Mouse (Mus musculus) thymus, adult 2 months (tissue): Measurements from ENCODE around the gene Ppp1r15a. TPM values are rescaled to one million over a fixed set of nuclear protein-coding genes. Genes with fewer than 3 reads are reported as not detected.
"Not testable (repeated sequence)": the region's sequence is repeated elsewhere in the genome, so short reads cannot be mapped to it uniquely, and the experiment has no call there.

Experiments used
- DNase-seq: peaks from one replicate; pipeline ENCODE4 v3.0.0; 2021
- H3K27ac ChIP-seq: fragments of 200-500 bp; 2 replicates; pipeline ENCODE4 v1.5.1; 2012; ENCODE audit warnings: low read length, control low read depth; ENCODE audit not compliant: control insufficient read depth, insufficient read depth
- H3K27me3 ChIP-seq: fragments of 200-500 bp; 2 replicates; pipeline ENCODE4 v1.6.1; 2012; ENCODE audit warnings: mild to moderate bottlenecking, low read length, moderate library complexity, mixed read lengths; ENCODE audit not compliant: control insufficient read depth, insufficient read depth
- H3K36me3 ChIP-seq: fragments of 200-500 bp; 2 replicates; pipeline ENCODE4 v1.6.1; 2012; ENCODE audit warnings: mild to moderate bottlenecking, low read length, moderate library complexity; ENCODE audit not compliant: control insufficient read depth, insufficient read depth
- H3K4me1 ChIP-seq: fragments of 200-500 bp; replicated peaks from 2 replicates; pipeline ENCODE4 v1.6.1; 2012; ENCODE audit warnings: low read length; ENCODE audit not compliant: control insufficient read depth, insufficient read depth
- H3K4me3 ChIP-seq: fragments of 200-500 bp; 2 replicates; pipeline ENCODE4 v1.5.1; 2012; ENCODE audit warnings: mild to moderate bottlenecking, low read length, control low read depth, moderate library complexity; ENCODE audit not compliant: control insufficient read depth, insufficient read depth
- CTCF ChIP-seq: fragments of 200-500 bp; IDR thresholded peaks from 2 replicates; pipeline ENCODE4 v1.5.1; 2012; ENCODE audit warnings: mild to moderate bottlenecking, control low read depth, low read length, moderate library complexity, borderline replicate concordance; ENCODE audit not compliant: control insufficient read depth, poor library complexity, insufficient read depth; ENCODE audit errors: extremely low read depth
- POLR2A ChIP-seq: fragments of 200-500 bp; IDR thresholded peaks from 2 replicates; pipeline ENCODE4 v1.6.1; 2012; ENCODE audit warnings: mild to moderate bottlenecking, low read length, control low read depth, moderate library complexity; ENCODE audit not compliant: control insufficient read depth, poor library complexity, insufficient read depth; ENCODE audit errors: extremely low read depth
- WGBS: fragments of 180-500 bp; shearing (Covaris S2); methylation state at CpG from one replicate; pipeline ENCODE4 v1.1.7; 2018; 5-methylcytosine and 5-hydroxymethylcytosine counted together
- polyA plus RNA-seq: library from polyadenylated mRNA; depleted of rRNA; stranded (reverse); fragments of >200 nt; gene quantifications from 2 replicates; pipeline ENCODE4 v1.2.3, GENCODE M21; 2012

Ppp1r15a gene
- polyA plus RNA-seq, 1 experiment = 27.6 TPM

GRCm38 (mm10) chr7:45539095-45539494 is 13.0 kb upstream of the Ppp1r15a start:
- Histone ChIP-seq H3K4me3 (no peak overlapping the region), H3K27ac (no peak overlapping the region), H3K36me3 (no peaks in the 10 kb centered on the region), H3K27me3 (no peaks in the 10 kb centered on the region), H3K4me1 (peaks cover 11% of the 10 kb centered on the region)
- no peak for TF ChIP-seq POLR2A
- TF ChIP-seq CTCF = no peak
- 98% methylated on average over 3 of the region's 3 CpGs for WGBS
- no peak for DNase-seq

- peak overlapping the region; percentile 39 for H3K4me3 ChIP-seq
- H3K27me3 ChIP-seq = no peaks in the 10 kb centered on the region
- 19% methylated on average over 29 of the region's 29 CpGs for WGBS
- DNase-seq = no peak
- no peak overlapping the region for H3K27ac ChIP-seq
- H3K36me3 ChIP-seq = no peaks in the 10 kb centered on the region
- TF ChIP-seq POLR2A (no peak), CTCF (no peak)
- H3K4me1 ChIP-seq = peaks cover 11% of the 10 kb centered on the region
These were observed 12.3 kb upstream of the Ppp1r15a start for GRCm38 (mm10) chr7:45538163-45539041.

- H3K27me3 ChIP-seq = no peaks in the 10 kb centered on the region
- no peak overlapping the region for H3K4me3 ChIP-seq
- no peaks in the 10 kb centered on the region for H3K36me3 ChIP-seq
- H3K27ac ChIP-seq = no peak overlapping the region
- peaks cover 11% of the 10 kb centered on the region for H3K4me1 ChIP-seq
- WGBS = 91% methylated on average over 10 of the region's 10 CpGs
- no peak for TF ChIP-seq POLR2A
- TF ChIP-seq CTCF = no peak
- no peak for DNase-seq
These were observed 11.5 kb upstream of the Ppp1r15a start for GRCm38 (mm10) chr7:45537602-45538001.

- no peak for DNase-seq
- no peak overlapping the region for H3K4me3 ChIP-seq
- TF ChIP-seq POLR2A (no peak), CTCF (no peak)
- 97% methylated on average over 1 of the region's 1 CpGs for WGBS
- H3K4me1 ChIP-seq = peaks cover 9% of the 10 kb centered on the region
- no peaks in the 10 kb centered on the region for H3K27me3 ChIP-seq
- no peak overlapping the region for H3K27ac ChIP-seq
- no peaks in the 10 kb centered on the region for H3K36me3 ChIP-seq
These were observed 9.6 kb upstream of the Ppp1r15a start for GRCm38 (mm10) chr7:45535676-45536075.

GRCm38 (mm10) chr7:45530643-45531042 is 4.6 kb upstream of the Ppp1r15a start:
- 73% methylated on average over 2 of the region's 2 CpGs for WGBS
- no peak for TF ChIP-seq POLR2A
- no peak for TF ChIP-seq CTCF
- Histone ChIP-seq H3K27me3 (no peaks in the 10 kb centered on the region), H3K27ac (no peak overlapping the region), H3K4me1 (peaks cover 9% of the 10 kb centered on the region), H3K4me3 (no peak overlapping the region), H3K36me3 (no peaks in the 10 kb centered on the region)
- DNase-seq = no peak

- Histone ChIP-seq H3K36me3 (no peaks in the 10 kb centered on the region), H3K4me1 (peaks cover 20% of the 10 kb centered on the region), H3K4me3 (no peak overlapping the region), H3K27me3 (no peaks in the 10 kb centered on the region), H3K27ac (no peak overlapping the region)
- 13% methylated on average over 6 of the region's 6 CpGs for WGBS
- DNase-seq = no peak
- TF ChIP-seq CTCF = no peak
- no peak for TF ChIP-seq POLR2A
These were observed 3.4 kb upstream of the Ppp1r15a start for GRCm38 (mm10) chr7:45529461-45529860.

GRCm38 (mm10) chr7:45527169-45527568 is 1.1 kb upstream of the Ppp1r15a start:
- H3K36me3 ChIP-seq, H3K27me3 ChIP-seq, DNase-seq, H3K27ac ChIP-seq, H3K4me3 ChIP-seq: not testable (repeated sequence)
- H3K4me1 ChIP-seq = peaks cover 22% of the 10 kb centered on the region
- 85% methylated on average over 6 of the region's 6 CpGs for WGBS
